Mouse (Mus musculus) cortical plate, adult 2 months (tissue): Measurements from ENCODE around the gene Camkmt.

Experiments
- CTCF ChIP-seq: fragments of 200-500 bp; IDR thresholded peaks from 2 replicates; pipeline ENCODE4 v1.5.1; 2011; ENCODE audit warnings: mild to moderate bottlenecking, control low read depth, low read length; ENCODE audit not compliant: insufficient read depth; ENCODE audit errors: extremely low read depth
- POLR2A ChIP-seq: fragments of 200-500 bp; IDR thresholded peaks from 2 replicates; pipeline ENCODE4 v1.6.1; 2011; ENCODE audit warnings: mild to moderate bottlenecking, low read length, control low read depth; ENCODE audit not compliant: insufficient read depth; ENCODE audit errors: extremely low read depth

- TF ChIP-seq CTCF (no peak), POLR2A (no peak)
These were observed 159.4 kb downstream of the Camkmt start for GRCm38 (mm10) chr17:85249744-85250143.
